Mouse (Mus musculus) C2C12 (cell line): ENCODE measurements around the gene B3glct.

ENCODE experiments used
- CEBPB ChIP-seq: IDR thresholded peaks from one replicate; pipeline ENCODE4 v1.6.1; 2011; ENCODE audit warnings: low read depth, mild to moderate bottlenecking, control low read depth, moderate library complexity
- CTCF ChIP-seq: IDR thresholded peaks from one replicate; pipeline ENCODE4 v1.5.1; 2011; ENCODE audit not compliant: control insufficient read depth, insufficient read depth, insufficient read length
- MYOD1 ChIP-seq: IDR thresholded peaks from one replicate; pipeline ENCODE4 v1.6.1; 2011; ENCODE audit warnings: low read depth; ENCODE audit not compliant: control insufficient read depth, insufficient read length
- MYOG ChIP-seq: IDR thresholded peaks from one replicate; pipeline ENCODE4 v1.6.1; 2011; ENCODE audit not compliant: control insufficient read depth, insufficient read length; ENCODE audit errors: extremely low read depth
- USF1 ChIP-seq: IDR thresholded peaks from one replicate; pipeline ENCODE4 v1.6.1; 2011; ENCODE audit warnings: low read depth, mild to moderate bottlenecking, control low read depth, moderate library complexity

GRCm38 (mm10) chr5:149648895-149649406 is 29.1 kb upstream of the B3glct start:
- TF ChIP-seq MYOD1, result no peak
- no peak for TF ChIP-seq CTCF
- no peak for TF ChIP-seq MYOG
- no peak for TF ChIP-seq CEBPB
- no peak for TF ChIP-seq USF1
